Mouse (Mus musculus) kidney, adult 2 months (tissue): ENCODE data around the gene Art4. TPM values are rescaled to one million over a fixed set of nuclear protein-coding genes. Genes with fewer than 3 reads are reported as not detected.
A peak's percentile ranks its signal among the peaks of the same experiment; 100 is the strongest.

Experiments used
- DNase-seq: peaks from one replicate; pipeline ENCODE4 v3.0.0; 2021
- H3K27ac ChIP-seq: fragments of 200-500 bp; 2 replicates; pipeline ENCODE4 v1.5.1; 2012; ENCODE audit warnings: low read depth, low read length, control low read depth, inconsistent platforms; ENCODE audit not compliant: insufficient read depth
- H3K27me3 ChIP-seq: fragments of 200-500 bp; replicated peaks from 2 replicates; pipeline ENCODE4 v1.6.1; 2012; ENCODE audit warnings: mild to moderate bottlenecking, moderate library complexity, low read length, inconsistent platforms; ENCODE audit not compliant: control insufficient read depth, insufficient read depth
- H3K36me3 ChIP-seq: fragments of 200-500 bp; 2 replicates; pipeline ENCODE4 v1.6.1; 2012; ENCODE audit warnings: mild to moderate bottlenecking, moderate library complexity, low read length, inconsistent platforms; ENCODE audit not compliant: control insufficient read depth, insufficient read depth
- H3K4me1 ChIP-seq: fragments of 200-500 bp; 2 replicates; pipeline ENCODE4 v1.6.1; 2011; ENCODE audit warnings: low read length; ENCODE audit not compliant: control insufficient read depth, insufficient read depth
- H3K4me3 ChIP-seq: fragments of 200-500 bp; 2 replicates; pipeline ENCODE4 v1.5.1; 2011; ENCODE audit warnings: mild to moderate bottlenecking, low read depth, low read length, control low read depth; ENCODE audit not compliant: insufficient read depth
- CTCF ChIP-seq: fragments of 200-500 bp; conservative IDR thresholded peaks from 2 replicates; pipeline ENCODE4 v1.5.1; 2011; ENCODE audit warnings: low read depth, mild to moderate bottlenecking, control low read depth, low read length, moderate library complexity, mixed read lengths; ENCODE audit not compliant: insufficient read depth, insufficient read length
- POLR2A ChIP-seq: fragments of 200-500 bp; IDR thresholded peaks from one replicate; pipeline ENCODE4 v1.6.1; 2011; ENCODE audit warnings: low read depth, low read length, control low read depth
- WGBS: fragments of 180-500 bp; shearing (Covaris S2); methylation state at CpG from one replicate; pipeline ENCODE4 v1.1.7; 2018; 5-methylcytosine and 5-hydroxymethylcytosine counted together
- polyA plus RNA-seq: library from polyadenylated mRNA; depleted of rRNA; stranded (reverse); fragments of >200 nt; gene quantifications from 2 replicates; pipeline ENCODE4 v1.2.3, GENCODE M21; 2012

Art4 gene
- polyA plus RNA-seq, 1 experiment, result 4.9 TPM

GRCm38 (mm10) chr6:136845706-136846480, 11.6 kb downstream of the Art4 start:
- H3K4me3 ChIP-seq, result no peak overlapping the region
- TF ChIP-seq CTCF (no peak), POLR2A (no peak)
- H3K4me1 ChIP-seq, result no peaks in the 10 kb centered on the region
- no peak for DNase-seq
- WGBS, result 75% methylated on average over 5 of the region's 5 CpGs
- H3K27ac ChIP-seq, result no peak overlapping the region
- no peaks in the 10 kb centered on the region for H3K27me3 ChIP-seq
- no peaks in the 10 kb centered on the region for H3K36me3 ChIP-seq

DNA sequence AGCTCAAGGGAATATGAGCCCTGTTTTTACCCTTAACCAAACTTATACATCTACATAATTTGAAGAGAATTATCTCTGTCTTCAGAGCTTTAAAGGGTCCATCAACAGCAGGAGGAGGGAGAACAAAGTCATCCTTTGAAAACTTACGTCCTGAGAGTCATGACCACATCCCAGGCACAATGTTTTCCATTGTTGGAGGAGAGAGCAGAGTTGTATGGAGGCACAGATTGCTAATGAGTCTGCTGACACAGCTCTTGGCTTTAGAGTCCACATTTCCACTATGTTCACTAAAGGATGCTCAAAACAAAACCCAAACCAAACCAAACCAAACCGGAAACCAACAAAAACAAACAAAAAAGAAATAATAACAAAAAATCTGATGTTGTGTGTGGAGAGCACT, 12.6 kb downstream of the Art4 start:
- no peaks in the 10 kb centered on the region for H3K4me1 ChIP-seq
- TF ChIP-seq CTCF, result no peak
- no peak for TF ChIP-seq POLR2A
- 87% methylated on average over 2 of the region's 2 CpGs for WGBS
- H3K36me3 ChIP-seq, result no peaks in the 10 kb centered on the region
- H3K27ac ChIP-seq, result no peak overlapping the region
- no peak overlapping the region for H3K4me3 ChIP-seq
- no peaks in the 10 kb centered on the region for H3K27me3 ChIP-seq
- DNase-seq, result no peak

- no peak for DNase-seq
- TF ChIP-seq POLR2A (no peak), CTCF (no peak)
- no peaks in the 10 kb centered on the region for H3K4me1 ChIP-seq
- H3K27ac ChIP-seq, result no peak overlapping the region
- no peaks in the 10 kb centered on the region for H3K27me3 ChIP-seq
- H3K4me3 ChIP-seq, result no peak overlapping the region
- WGBS, result 77% methylated on average over 3 of the region's 3 CpGs
- H3K36me3 ChIP-seq, result no peaks in the 10 kb centered on the region
These were observed 20.2 kb downstream of the Art4 start for GRCm38 (mm10) chr6:136837323-136837722.

DNA sequence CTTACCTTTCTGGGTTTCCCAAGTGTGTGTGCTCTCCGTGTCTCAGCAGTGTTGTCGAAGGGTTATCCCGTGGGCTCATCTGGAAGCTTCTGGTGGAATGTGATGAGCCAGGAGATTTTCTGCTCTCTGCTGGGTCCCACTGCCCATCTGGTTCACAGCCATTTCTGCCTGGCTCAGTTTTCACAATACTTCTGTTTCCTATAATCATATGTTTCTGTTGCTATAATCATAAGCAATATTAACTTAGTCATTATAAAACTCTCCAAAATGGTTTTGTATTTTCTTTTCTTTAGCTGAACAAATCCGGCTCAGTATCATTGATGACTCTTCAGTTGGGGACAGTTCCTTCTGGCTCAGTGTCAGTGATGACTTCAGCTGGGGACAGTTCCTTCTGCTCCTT, 22.2 kb downstream of the Art4 start, which contains the start of gene Smco3:
Gene Smco3, minus strand, starts transcription at position 101 of the 400 bp plus-strand sequence.
- TF ChIP-seq POLR2A (no peak), CTCF (no peak)
- DNase-seq, result no peak
- Histone ChIP-seq H3K4me1 (no peaks in the 10 kb centered on the region), H3K36me3 (no peaks in the 10 kb centered on the region), H3K27ac (no peak within 1 kb of the TSS), H3K4me3 (peak within 1 kb of the TSS; percentile 35), H3K27me3 (no peaks in the 10 kb centered on the region)
- 50% methylated on average over 4 of the region's 4 CpGs for WGBS

DNA sequence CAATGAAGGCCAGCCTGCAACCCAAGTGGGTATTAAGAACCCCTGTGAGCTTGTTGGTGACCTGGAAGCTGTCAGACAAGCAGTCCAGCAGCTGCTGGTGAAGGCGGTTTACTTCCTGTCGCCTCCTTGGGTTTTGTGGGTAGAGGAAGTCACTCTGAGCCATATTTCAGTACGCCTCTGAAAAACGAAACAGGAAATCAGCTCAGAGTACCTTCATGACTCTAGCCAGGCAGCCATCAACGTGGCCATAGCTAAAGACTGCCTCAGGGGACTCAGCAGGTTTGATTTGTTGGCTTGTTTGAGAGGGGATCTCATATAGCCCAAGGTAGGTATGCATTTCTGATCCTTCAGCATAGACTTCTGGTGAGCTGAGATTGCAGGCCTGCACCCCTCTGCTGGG, 25.8 kb downstream of the Art4 start:
- TF ChIP-seq POLR2A (no peak), CTCF (no peak)
- Histone ChIP-seq H3K36me3 (no peaks in the 10 kb centered on the region), H3K4me1 (peaks cover 4% of the 10 kb centered on the region), H3K4me3 (no peak overlapping the region), H3K27ac (no peak overlapping the region), H3K27me3 (no peaks in the 10 kb centered on the region)
- 69% methylated on average over 5 of the region's 5 CpGs for WGBS
- DNase-seq, result no peak

- no peaks in the 10 kb centered on the region for H3K27me3 ChIP-seq
- peak overlapping the region; percentile 44; the same call in 1 of the 2 replicates for H3K4me3 ChIP-seq
- WGBS, result 37% methylated on average over 4 of the region's 4 CpGs
- H3K36me3 ChIP-seq, result peaks cover 5% of the 10 kb centered on the region; the same call in 1 of the 2 replicates
- peaks cover 4% of the 10 kb centered on the region for H3K4me1 ChIP-seq
- H3K27ac ChIP-seq, result peak overlapping the region; percentile 75; the same call in 1 of the 2 replicates
- TF ChIP-seq CTCF, result no peak
- TF ChIP-seq POLR2A, result no peak
- no peak for DNase-seq
These were observed 28.9 kb downstream of the Art4 start for GRCm38 (mm10) chr6:136828681-136829080.

DNA sequence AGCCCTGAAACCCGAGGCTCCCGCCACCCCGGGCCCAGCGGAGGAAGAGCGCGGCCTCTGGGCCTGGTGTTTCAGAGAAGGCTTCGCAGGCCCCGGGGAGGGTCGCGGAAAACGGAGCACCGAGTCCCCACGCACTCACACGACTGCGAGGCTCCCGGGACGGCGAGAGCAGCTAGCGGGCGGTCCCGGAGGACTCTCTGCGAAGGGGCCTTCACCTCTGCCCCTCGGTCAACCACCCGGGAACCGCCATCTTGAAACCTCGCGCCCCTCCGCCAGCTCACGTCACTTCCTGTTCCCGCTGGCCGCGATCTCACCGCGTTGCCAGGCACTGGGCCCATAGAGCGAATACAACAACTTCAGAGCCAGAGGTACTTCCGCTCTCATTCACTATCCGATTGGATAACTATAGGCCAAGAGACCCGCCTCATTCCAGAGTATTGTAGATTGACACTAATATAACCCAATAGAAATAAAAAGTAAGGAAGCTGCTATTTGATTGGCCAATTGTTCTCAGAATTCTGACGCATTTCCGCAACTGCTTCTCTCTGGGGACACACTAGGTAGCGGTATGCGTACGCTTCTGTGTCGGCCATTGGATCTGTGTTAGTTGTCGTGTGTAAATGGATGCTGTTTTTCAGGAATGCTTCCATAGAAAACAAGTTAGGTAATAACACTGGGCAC, 29.5 kb downstream of the Art4 start, which contains the start of gene Wbp11:
Gene Wbp11, minus strand, starts transcription at position 353 of the 681 bp plus-strand sequence.
- H3K4me1 ChIP-seq, result peaks cover 4% of the 10 kb centered on the region
- TF ChIP-seq POLR2A, result peak; percentile 54
- TF ChIP-seq CTCF, result peak; percentile 53
- peak; percentile 99 for DNase-seq
- under 1% methylated on average over 45 of the region's 45 CpGs for WGBS
- no peaks in the 10 kb centered on the region for H3K27me3 ChIP-seq
- H3K4me3 ChIP-seq, result peak within 1 kb of the TSS; percentile 85
- H3K36me3 ChIP-seq, result peaks cover 5% of the 10 kb centered on the region; the same call in 1 of the 2 replicates
- H3K27ac ChIP-seq, result peak within 1 kb of the TSS; percentile 91
